Mouse (Mus musculus): ENCODE measurements at regions not wholly inside any gene's neighbourhood (a gene's known extent, or its start where the extent isn't known, plus 50 kb on each side); places are given as distances from the start of the nearest gene placed in this dataset.

GRCm38 (mm10) chr17:83101756-83102155 is 113.3 kb upstream of the Pkdcc start:
- TF ChIP-seq CTCF (conservative IDR thresholded peaks at IDR 0.05; ENCODE audit: insufficient read depth, insufficient read length, low read depth, low read length): no peak
- no peak for TF ChIP-seq POLR2A (IDR thresholded peaks at IDR 0.05; ENCODE audit: low read depth, low read length)

Data from kidney, adult 2 months (tissue).